In the genomic region with DNA sequence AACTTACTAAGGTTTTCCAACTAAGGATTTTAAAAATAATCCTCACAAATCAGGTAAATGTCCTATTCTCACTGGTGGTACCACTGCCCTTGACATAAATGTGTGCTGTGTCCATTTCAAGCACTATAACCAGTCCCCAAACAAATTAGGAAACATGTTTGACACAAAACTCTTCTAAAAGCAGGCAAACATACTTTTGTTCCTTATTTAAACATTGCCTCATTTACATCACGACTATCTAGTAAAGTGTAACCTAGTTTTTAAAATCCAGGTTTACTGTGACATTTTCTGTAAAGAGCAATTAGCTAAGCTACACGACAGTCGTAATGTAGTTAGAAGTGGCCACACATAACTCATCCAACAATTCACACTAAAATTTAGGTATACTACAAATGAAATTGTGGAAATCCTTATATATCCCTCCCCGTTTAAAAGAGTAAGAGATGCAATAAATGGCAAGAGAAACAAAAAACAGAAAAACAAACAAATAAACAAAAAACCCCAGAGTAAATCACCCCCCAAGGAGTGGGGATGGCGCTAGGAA, we compare ENCODE assay signal across 9 mouse cellular contexts. TPM values are rescaled to one million over a fixed set of nuclear protein-coding genes. Genes with fewer than 3 reads are reported as not detected.
DNase-seq lines count a peak whose midpoint lies in the region; ATAC-seq and TF ChIP-seq lines count a peak whose summit lies in the region.
"Had no signal": no experiment of that assay in that cellular context is flagged by ENCODE, and none has a peak within 500 bp of the region (broad histone marks: within the 10 kb centered on the region; RNA-seq: fewer than 3 reads in every experiment).

No protein-coding gene starts in this region.

- H3K9me3 ChIP-seq in lung, postnatal 0 days (ENCODE audit: low read length), result no peaks in the 10 kb centered on the region
- no peaks in the 10 kb centered on the region for H3K9me3 ChIP-seq in embryonic facial prominence, embryonic 13.5 days
- H3K9me3 ChIP-seq in limb, embryonic 12.5 days, result no peaks in the 10 kb centered on the region

- no peaks in the 10 kb centered on the region for H3K4me1 ChIP-seq in lung, postnatal 0 days (ENCODE audit: insufficient read depth, low read depth, low read length)
- H3K4me1 ChIP-seq in embryonic facial prominence, embryonic 13.5 days, result peaks cover 3% of the 10 kb centered on the region; the same call in 1 of the 2 replicates
- 0 out of 2 replicates have a peak, but pooled peaks cover 2% of the 10 kb centered on the region for H3K4me1 ChIP-seq in limb, embryonic 12.5 days (replicated peaks)

- H3K4me2 ChIP-seq in lung, postnatal 0 days (replicated peaks; ENCODE audit: low read depth, low read length), result peak overlapping the region; percentile 66
- H3K4me2 ChIP-seq in embryonic facial prominence, embryonic 13.5 days, result peak overlapping the region; percentile 64
- H3K4me2 ChIP-seq in limb, embryonic 12.5 days, result peak overlapping the region; percentile 59

- peak overlapping the region; percentile 96 for H3K4me3 ChIP-seq in lung, postnatal 0 days (ENCODE audit: low read depth, low read length)
- H3K4me3 ChIP-seq in embryonic facial prominence, embryonic 13.5 days, result peak overlapping the region; percentile 87
- peak overlapping the region; percentile 91 for H3K4me3 ChIP-seq in limb, embryonic 12.5 days (replicated peaks)

- no peaks in the 10 kb centered on the region for H3K27me3 ChIP-seq in lung, postnatal 0 days (replicated peaks; ENCODE audit: insufficient read depth, low read length)
- no peaks in the 10 kb centered on the region for H3K27me3 ChIP-seq in embryonic facial prominence, embryonic 13.5 days
- no peaks in the 10 kb centered on the region for H3K27me3 ChIP-seq in limb, embryonic 12.5 days
- H3K27me3 ChIP-seq in splenic B cell, adult 2 months (ENCODE audit: control insufficient read depth, insufficient read depth, low read length, poor library complexity, severe bottlenecking), result no peaks in the 10 kb centered on the region

- peak overlapping the region; percentile 96 for H3K9ac ChIP-seq in lung, postnatal 0 days (replicated peaks; ENCODE audit: low read depth)
- H3K9ac ChIP-seq in embryonic facial prominence, embryonic 13.5 days, result peak overlapping the region; percentile 93
- H3K9ac ChIP-seq in limb, embryonic 12.5 days (replicated peaks), result peak overlapping the region; percentile 92

- TF ChIP-seq CTCF in lung, postnatal 0 days (IDR thresholded peaks at IDR 0.05), result no peak

- H3K27ac ChIP-seq in lung, postnatal 0 days (ENCODE audit: low read length), result peak overlapping the region; percentile 93
- H3K27ac ChIP-seq in embryonic facial prominence, embryonic 13.5 days, result peak overlapping the region; percentile 63; the same call in 1 of the 2 replicates
- peak overlapping the region; percentile 72; the same call in 1 of the 2 replicates for H3K27ac ChIP-seq in limb, embryonic 12.5 days

- DNase-seq in lung, postnatal 0 days (ENCODE audit: low spot score), result peak; percentile 54
- no peak for DNase-seq in lung, adult 18-20 months
- DNase-seq in splenic B cell, adult 2 months (ENCODE audit: low read depth, low spot score), result peak; percentile 4
- no peak for DNase-seq in natural killer cell, adult 2 months (ENCODE audit: low spot score in 2 of 2)
- no peak for DNase-seq in adrenal gland, postnatal 14 days
- no peak for DNase-seq in left cerebral cortex, adult 8-10 months (ENCODE audit: low spot score in 2 of 2)
- DNase-seq: gastrocnemius, postnatal 25 days had no signal

- WGBS in lung, postnatal 0 days, result 2% methylated on average over 5 of the region's 5 CpGs
- 4% methylated on average over 5 of the region's 5 CpGs for WGBS in embryonic facial prominence, embryonic 13.5 days
- WGBS in limb, embryonic 12.5 days, result 4% methylated on average over 5 of the region's 5 CpGs

- no peaks in the 10 kb centered on the region for H3K36me3 ChIP-seq in lung, postnatal 0 days (ENCODE audit: insufficient read depth, low read length)
- H3K36me3 ChIP-seq in embryonic facial prominence, embryonic 13.5 days, result 0 out of 2 replicates have a peak, but pooled peaks cover 3% of the 10 kb centered on the region
- H3K36me3 ChIP-seq in limb, embryonic 12.5 days, result peaks cover 4% of the 10 kb centered on the region; the same call in 1 of the 2 replicates
- 0 out of 2 replicates have a peak, but pooled peaks cover 2% of the 10 kb centered on the region for H3K36me3 ChIP-seq in splenic B cell, adult 2 months (ENCODE audit: control insufficient read depth, insufficient read depth, low read length, poor library complexity, severe bottlenecking)

- 0 out of 2 replicates have a peak, but pooled peaks have one; percentile 27 for TF ChIP-seq EP300 in lung, postnatal 0 days (IDR thresholded peaks at IDR 0.05)

- ATAC-seq in lung, postnatal 0 days, result no peak
- no peak for ATAC-seq in embryonic facial prominence, embryonic 13.5 days (ENCODE audit: insufficient number of reproducible peaks, insufficient read depth, low FRiP score, low TSS enrichment, low read depth)
- no peak for ATAC-seq in limb, embryonic 12.5 days (ENCODE audit: insufficient number of reproducible peaks, insufficient read depth, low FRiP score, low TSS enrichment, low read depth)

RNA-seq across cellular contexts. Expression of gene Mbip, which starts 0.9 kb away (rescaled TPM):
- polyA plus RNA-seq in lung, postnatal 0 days (2015; fragmentation: Nextera tagmentation; extraction: Ambion mirVana), result 122 and 126 TPM in 2 replicates
- 46.3 and 58.9 TPM in 2 replicates for polyA plus RNA-seq in embryonic facial prominence, embryonic 13.5 days (2015; fragmentation: Nextera tagmentation; extraction: Ambion mirVana)
- polyA plus RNA-seq in limb, embryonic 12.5 days (2016; fragmentation: Nextera tagmentation; extraction: Ambion mirVana), result 47.0 and 52.6 TPM in 2 replicates
- total RNA-seq in adrenal gland, postnatal 14 days (2021), result 12.5 and 16.2 TPM in 2 replicates
- 10 to 100 TPM; 22.6 to 26.6 (median 22.9) TPM for total RNA-seq in left cerebral cortex, adult 8-10 months (2022)

Comparison
In these comparisons a context has a peak if more than half of its experiments do, and no peak if none do; other contexts are left out.
1. DNase-seq: peak in lung, postnatal 0 days (single experiment) and splenic B cell, adult 2 months (single experiment); none in lung, adult 18-20 months (0 of 2), natural killer cell, adult 2 months (0 of 2), adrenal gland, postnatal 14 days (single experiment) and left cerebral cortex, adult 8-10 months (0 of 2).
2. Peak in every context shown above with its lines, with median percentiles within 50 percentile points of each other: H3K27ac ChIP-seq, H3K4me2 ChIP-seq, H3K4me3 ChIP-seq and H3K9ac ChIP-seq.